Mouse (Mus musculus): ENCODE data around the gene Cacnb1.

DNA sequence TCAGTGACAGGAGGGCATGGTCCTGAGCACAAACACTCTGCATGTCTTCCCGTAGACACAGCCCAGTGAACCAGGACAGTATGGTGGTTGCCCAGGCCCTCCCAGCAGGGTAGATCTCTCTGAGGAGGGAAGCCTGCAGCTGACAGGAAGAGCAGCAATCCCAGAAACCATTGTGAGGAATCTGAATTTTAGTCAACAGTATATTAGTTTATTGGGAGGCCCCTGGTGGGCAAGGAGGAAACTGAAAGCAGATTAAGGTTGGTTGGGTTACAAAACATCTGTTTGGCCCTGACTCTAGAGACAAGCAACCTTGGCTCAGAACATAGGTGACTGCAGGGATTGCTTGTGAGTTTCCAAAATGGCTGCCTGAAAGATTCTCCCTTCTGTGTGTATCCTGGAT lies 38.9 kb downstream of the Cacnb1 start:
- TF ChIP-seq CTCF (IDR thresholded peaks at IDR 0.05; ENCODE audit: low read depth): no peak
- TF ChIP-seq EP300 (IDR thresholded peaks at IDR 0.05; ENCODE audit: low read depth): no peak

All from liver, embryonic 14.5 days (tissue).